Mouse (Mus musculus): ENCODE data around the gene Bphl. TPM values are rescaled to one million over a fixed set of nuclear protein-coding genes. Genes with fewer than 3 reads are reported as not detected.

The Bphl gene
- polyA plus RNA-seq, 1 experiment, result not detected

DNA sequence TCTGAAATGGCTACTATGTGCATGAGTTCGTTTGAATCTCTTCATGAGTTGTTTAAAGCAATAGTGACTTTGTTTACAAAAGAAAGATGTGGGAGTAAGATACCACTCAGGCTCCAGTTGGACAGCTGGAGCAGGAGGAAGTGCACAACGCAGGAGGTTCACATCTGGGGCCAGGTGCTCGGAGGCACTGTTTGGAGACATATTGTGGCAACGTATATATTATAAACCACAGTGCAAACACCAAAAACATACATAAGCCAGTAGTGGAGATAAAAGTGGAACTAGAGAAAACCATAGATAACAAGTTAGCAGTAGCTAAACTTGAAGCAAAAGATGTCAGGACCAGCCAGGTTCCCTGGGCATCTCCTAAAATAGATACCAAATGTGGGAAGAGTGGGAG, 82.0 kb downstream of the Bphl start:
- WGBS, result 69% methylated on average over 4 of the region's 4 CpGs

DNA sequence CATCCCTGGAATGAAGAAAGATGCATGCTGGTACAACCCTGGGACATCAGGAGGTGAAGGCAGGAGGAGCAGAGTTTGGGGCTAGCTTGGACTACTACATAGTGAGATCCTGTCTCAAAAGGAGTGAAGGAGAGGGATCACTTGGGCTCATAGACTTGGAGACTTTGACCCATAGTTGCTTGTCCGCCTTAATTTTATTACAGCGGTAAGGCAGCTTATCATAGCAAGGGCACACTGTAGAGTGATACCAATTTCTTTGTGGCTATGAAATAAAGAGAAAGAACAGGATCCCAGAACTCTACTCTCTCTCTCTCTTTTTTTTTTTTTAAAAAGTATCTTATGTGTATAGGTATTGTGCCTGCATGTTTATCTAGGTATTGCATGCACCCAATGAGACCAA, 83.1 kb downstream of the Bphl start:
- no peaks in the 10 kb centered on the region for H3K4me1 ChIP-seq (ENCODE audit: control insufficient read depth, insufficient read depth, low read length)
- H3K27ac ChIP-seq (ENCODE audit: insufficient read depth, low read depth, low read length), result no peak overlapping the region
- no peak overlapping the region for H3K4me3 ChIP-seq (ENCODE audit: insufficient read depth, low read depth, low read length)
- 100% methylated on average over 2 of the region's 2 CpGs for WGBS
- no peak for TF ChIP-seq CTCF (IDR thresholded peaks at IDR 0.05; ENCODE audit: insufficient read depth, low read depth, low read length)
- no peak for TF ChIP-seq POLR2A (IDR thresholded peaks at IDR 0.05; ENCODE audit: insufficient read depth, low read depth, low read length)

More for the DNA sequence above, 82.0 kb downstream of the Bphl start:
- H3K27ac ChIP-seq (ENCODE audit: insufficient read depth, low read depth, low read length), result no peak overlapping the region
- no peak for TF ChIP-seq POLR2A (IDR thresholded peaks at IDR 0.05; ENCODE audit: insufficient read depth, low read depth, low read length)
- TF ChIP-seq CTCF (IDR thresholded peaks at IDR 0.05; ENCODE audit: insufficient read depth, low read depth, low read length), result no peak
- no peak overlapping the region for H3K4me3 ChIP-seq (ENCODE audit: insufficient read depth, low read depth, low read length)
- H3K4me1 ChIP-seq (ENCODE audit: control insufficient read depth, insufficient read depth, low read length), result no peaks in the 10 kb centered on the region

Other genes starting within 250 kb of the Bphl start
- gene Serpinb6e, start 194.2 kb upstream of the Bphl start, polyA plus RNA-seq (2012; ENCODE audit: insufficient read depth, insufficient read length, low replicate concordance, missing spikeins), result not detected in 2 replicates
- not detected in 2 replicates for gene Serpinb6c, start 131.9 kb upstream of the Bphl start, polyA plus RNA-seq (2012; ENCODE audit: insufficient read depth, insufficient read length, low replicate concordance, missing spikeins)
- not detected in 2 replicates for gene Nqo2, start 72.9 kb upstream of the Bphl start, polyA plus RNA-seq (2012; ENCODE audit: insufficient read depth, insufficient read length, low replicate concordance, missing spikeins)
- not detected in 2 replicates for gene Ripk1, start 35.2 kb upstream of the Bphl start, polyA plus RNA-seq (2012; ENCODE audit: insufficient read depth, insufficient read length, low replicate concordance, missing spikeins)
- not detected in 2 replicates for gene Serpinb6a, start 34.8 kb upstream of the Bphl start, polyA plus RNA-seq (2012; ENCODE audit: insufficient read depth, insufficient read length, low replicate concordance, missing spikeins)
- not detected in 2 replicates for gene Tubb2a, start 40.4 kb downstream of the Bphl start, polyA plus RNA-seq (2012; ENCODE audit: insufficient read depth, insufficient read length, low replicate concordance, missing spikeins)
- gene Tubb2b, start 92.9 kb downstream of the Bphl start, polyA plus RNA-seq (2012; ENCODE audit: insufficient read depth, insufficient read length, low replicate concordance, missing spikeins), result not detected in 2 replicates
- gene Psmg4, start 125.4 kb downstream of the Bphl start, polyA plus RNA-seq (2012; ENCODE audit: insufficient read depth, insufficient read length, low replicate concordance, missing spikeins), result not detected in 2 replicates

Data from olfactory bulb, adult 2 months (tissue).